Mouse (Mus musculus): ENCODE data around the gene Igsf11.

Gene Igsf11

GRCm38 (mm10) chr16:38940805-38941204 is 48.3 kb downstream of the Igsf11 start:
- no peak for DNase-seq (ENCODE audit: low read depth, low spot score)

DNA sequence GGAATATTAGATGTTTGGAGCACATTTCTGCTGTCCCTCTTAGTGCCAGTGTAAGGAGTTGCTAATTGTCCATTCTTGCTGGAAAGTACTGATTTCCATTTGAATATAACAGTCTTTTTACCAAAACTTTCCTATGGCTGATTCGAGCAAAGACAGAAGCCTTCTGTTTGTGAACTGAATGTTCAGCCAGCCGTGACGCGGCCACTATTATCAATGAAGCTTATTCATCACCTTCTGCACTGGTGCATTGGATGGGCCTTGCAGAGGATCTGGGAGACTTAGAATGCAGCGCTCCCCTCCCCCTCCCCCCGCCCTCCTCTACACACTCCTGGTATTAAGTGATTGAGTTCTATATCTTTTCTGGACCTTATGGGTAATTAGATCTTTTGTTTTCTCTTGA is 48.8 kb downstream of the Igsf11 start:
- DNase-seq (ENCODE audit: low read depth, low spot score): no peak

- DNase-seq (ENCODE audit: low read depth, low spot score): no peak
These were observed 51.5 kb downstream of the Igsf11 start for GRCm38 (mm10) chr16:38943706-38944550.

GRCm38 (mm10) chr16:38945111-38945510 is 52.6 kb downstream of the Igsf11 start:
- DNase-seq (ENCODE audit: low read depth, low spot score): no peak

- DNase-seq (ENCODE audit: low read depth, low spot score): no peak
These were observed 53.1 kb downstream of the Igsf11 start for GRCm38 (mm10) chr16:38945581-38945981.

DNA sequence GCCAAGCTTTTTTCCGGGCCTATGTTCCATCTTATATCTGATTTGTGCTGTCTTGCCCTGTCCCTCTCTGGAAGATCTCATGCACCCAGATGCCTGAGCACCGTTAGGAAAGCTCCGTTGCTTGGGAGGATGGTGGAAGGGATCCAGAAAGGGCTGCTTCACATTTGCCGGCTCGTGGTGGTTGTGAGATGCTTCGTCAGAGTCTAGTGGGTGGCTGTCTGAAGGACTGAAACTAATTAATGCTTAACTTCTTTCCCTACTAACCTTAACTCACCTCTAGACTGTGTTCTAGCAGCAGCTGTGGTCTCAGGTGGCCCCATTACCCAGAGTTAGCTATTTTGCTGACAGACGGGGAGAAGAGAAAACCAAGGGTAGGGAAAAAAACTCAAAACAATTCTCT is 54.0 kb downstream of the Igsf11 start:
- no peak for DNase-seq (ENCODE audit: low read depth, low spot score)

DNA sequence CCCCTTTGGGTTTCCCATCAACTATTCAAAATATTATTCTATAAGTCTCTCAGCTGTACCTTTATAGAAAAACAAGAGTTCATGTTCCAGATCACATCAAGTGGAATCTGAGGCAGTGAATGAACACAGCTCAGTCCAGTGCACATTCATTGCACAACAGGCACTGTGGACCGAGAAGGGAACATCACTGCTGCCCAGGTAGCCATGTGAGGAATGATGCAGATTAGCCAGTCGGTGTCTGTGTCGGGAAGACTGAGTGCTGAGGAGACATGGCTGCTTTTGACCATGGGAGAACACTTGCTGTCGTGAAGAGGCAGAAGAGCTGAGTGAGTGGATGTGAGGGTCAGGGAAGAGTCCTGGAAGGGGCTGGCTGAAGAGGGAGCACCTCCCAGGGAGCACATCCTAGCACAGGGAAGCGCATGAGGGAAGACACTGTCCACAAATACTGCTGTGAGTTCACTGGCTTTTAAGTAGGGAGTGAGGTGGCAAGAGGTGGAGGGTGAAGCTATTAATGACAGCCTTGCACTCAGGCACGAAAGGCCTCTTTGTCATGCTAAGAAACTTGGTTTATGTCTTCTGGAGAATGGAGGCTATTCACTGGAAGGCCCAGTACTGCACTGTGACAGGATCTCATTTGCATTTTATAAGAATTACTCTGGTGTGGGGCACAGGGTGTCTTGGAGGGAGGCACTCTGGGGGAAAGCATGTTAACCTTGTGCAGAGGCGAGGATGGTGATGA is 54.8 kb downstream of the Igsf11 start:
- DNase-seq (ENCODE audit: low read depth, low spot score): no peak

DNA sequence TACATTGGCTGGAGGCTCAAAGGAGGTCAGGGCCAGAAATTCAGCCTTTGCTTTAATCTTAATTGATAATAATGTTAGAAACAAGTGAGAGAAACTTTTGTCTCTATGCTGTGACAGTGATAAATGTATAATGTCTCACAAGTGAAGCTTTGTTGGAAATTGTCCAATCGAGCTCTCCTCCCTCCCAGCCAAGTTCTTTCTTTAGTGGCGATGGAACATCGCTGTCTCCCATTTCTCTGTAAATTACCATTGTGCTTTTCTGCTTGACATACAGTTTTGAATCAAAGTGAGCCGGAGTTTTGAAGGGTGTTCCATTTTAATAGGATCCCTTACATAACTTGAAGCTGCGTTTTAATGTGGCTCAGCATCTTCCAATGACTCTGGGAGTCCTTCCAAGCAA is 56.0 kb downstream of the Igsf11 start:
- no peak for DNase-seq (ENCODE audit: low read depth, low spot score)

- DNase-seq (ENCODE audit: low read depth, low spot score): no peak
These were observed 60.4 kb downstream of the Igsf11 start for GRCm38 (mm10) chr16:38952881-38953280.

DNA sequence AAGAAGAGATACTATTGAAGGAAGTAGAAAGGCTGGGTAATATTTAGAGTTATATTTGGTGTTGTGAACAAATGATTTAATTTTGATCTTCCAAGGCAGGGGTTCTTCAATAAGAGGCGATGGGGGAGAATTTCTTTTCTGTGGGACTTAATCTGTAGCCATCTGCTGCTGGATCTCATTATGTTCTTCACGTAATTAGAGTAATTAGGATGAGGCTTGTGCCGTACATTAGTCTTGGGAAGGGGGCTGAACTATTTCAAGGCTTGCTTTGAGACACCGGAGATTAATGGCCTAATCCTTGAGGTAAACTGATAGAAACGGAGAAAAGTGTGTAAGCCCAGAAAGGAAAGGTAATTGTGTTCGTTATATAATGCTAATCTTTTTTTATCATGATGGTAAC is 61.4 kb downstream of the Igsf11 start:
- no peak for DNase-seq (ENCODE audit: low read depth, low spot score)

- DNase-seq (ENCODE audit: low read depth, low spot score): no peak
These were observed 62.2 kb downstream of the Igsf11 start for GRCm38 (mm10) chr16:38954501-38955288.

DNA sequence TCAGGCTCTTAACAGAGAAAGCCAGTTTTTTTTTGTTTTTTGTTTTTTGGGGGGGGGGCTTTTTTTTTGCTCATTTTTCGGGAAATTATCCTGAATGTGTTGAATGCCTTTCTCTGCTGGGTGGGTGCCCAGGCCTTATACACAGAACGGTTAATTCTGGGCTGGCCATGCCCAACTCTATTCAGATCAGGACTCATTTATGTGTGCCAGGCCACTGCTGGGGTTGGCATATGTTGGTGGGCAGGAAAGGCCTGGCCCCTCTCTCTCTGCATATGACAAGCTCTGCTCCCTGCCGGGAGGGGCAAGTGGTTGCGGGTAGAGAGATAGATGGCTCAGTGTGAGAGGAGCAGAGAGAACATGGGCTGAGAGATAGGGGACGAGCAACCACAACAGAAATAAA is 62.8 kb downstream of the Igsf11 start:
- no peak for DNase-seq (ENCODE audit: low read depth, low spot score)

- no peak for DNase-seq (ENCODE audit: low read depth, low spot score)
These were observed 66.3 kb downstream of the Igsf11 start for GRCm38 (mm10) chr16:38958801-38959200.

DNA sequence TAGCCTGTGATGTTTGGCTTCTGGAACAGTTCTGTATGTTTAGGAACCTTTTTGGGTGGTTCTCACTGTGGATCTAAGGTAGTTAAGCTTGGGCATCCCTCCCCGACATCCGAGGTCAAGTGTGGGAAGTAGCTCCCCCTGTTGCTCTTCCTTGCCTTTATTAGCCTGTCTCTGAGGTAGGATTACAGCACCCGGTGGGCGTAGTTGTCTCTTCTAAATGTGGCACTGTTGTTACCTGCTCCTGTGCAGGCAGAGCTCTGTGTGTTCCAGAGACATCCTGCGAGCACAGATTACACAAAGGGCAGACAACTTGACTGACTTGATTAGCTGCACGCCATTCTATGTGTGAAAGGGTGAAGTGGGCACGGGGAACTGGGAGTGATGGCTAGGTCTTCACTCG is 68.1 kb downstream of the Igsf11 start:
- no peak for DNase-seq (ENCODE audit: low read depth, low spot score)

DNA sequence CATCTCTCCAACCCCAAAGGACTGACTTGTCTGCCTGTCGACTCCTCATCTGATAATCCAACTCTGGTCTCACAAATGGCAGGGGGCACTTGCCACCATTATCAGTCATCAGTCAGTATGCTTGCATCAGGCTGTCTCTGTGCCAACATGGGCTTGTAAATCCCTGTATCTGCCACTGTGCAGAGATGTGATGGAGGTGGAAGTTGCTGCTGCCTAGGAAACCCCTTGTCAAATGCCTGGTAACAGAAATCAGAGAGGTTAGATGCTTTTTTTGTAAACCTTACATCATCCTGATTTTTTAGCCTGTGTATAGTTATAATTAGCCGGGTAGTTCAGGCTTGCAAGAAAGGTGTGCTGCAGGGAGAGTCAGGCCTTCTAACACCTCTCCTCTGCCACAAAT is 69.4 kb downstream of the Igsf11 start:
- no peak for DNase-seq (ENCODE audit: low read depth, low spot score)

DNA sequence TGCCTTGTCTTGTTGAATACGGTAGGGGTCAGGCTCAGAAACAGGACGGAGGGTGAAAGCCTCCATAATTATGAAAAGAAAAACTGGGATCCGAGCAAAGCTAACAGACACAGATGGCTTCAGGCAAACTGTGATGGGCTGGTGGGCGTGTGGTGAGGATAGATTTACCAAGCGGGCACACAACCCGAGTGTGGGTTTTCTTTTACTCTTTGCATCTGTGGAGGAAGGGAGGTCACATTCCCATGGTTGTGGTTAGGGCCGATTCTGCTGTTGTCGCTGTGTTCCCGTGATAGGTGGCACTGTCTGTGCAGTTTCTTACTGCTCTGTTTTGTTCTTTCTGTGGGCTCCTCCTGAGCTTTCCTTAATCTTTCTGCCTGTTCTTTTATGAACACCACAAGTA is 70.2 kb downstream of the Igsf11 start:
- DNase-seq (ENCODE audit: low read depth, low spot score): no peak

DNA sequence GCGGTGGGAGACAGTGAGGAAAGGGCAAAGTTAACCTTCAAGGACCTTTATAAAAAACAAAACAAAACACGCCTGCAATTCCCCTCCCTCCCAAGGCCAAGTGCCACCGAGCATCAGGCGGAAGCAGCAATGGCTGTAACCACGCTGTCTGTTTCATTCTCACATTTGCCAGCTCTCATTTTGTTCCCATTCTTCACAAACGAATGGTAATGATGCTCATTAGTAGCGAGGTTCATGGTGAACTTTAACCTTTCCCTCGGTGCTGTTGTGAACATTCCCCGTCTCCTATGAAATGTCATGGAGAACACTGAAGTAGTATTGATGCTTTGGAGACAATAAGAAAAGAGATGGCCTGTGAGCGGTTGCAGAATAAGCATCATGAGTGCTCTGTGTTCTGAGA is 74.6 kb downstream of the Igsf11 start:
- no peak for DNase-seq (ENCODE audit: low read depth, low spot score)

- DNase-seq (ENCODE audit: low read depth, low spot score): no peak
These were observed 83.7 kb downstream of the Igsf11 start for GRCm38 (mm10) chr16:38976151-38976550.

DNA sequence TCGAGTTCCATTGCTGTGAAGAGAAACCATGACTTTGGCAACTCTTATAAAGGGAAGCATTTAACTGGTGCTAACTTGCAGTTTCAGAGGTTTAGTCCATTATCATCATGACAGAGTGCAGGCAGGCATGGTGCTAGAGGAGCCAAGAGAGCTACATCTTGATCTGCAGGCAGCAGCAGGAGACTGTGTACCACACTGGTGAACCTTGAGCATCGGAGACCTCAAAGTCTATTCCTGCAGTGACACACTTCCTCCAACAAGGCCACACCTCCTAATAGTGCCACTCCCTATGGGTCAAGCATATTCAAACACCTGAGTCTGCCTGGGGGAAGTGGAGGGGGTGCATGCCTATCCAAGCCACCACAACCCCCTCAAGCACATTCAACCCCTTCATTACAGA is 86.1 kb downstream of the Igsf11 start:
- DNase-seq (ENCODE audit: low read depth, low spot score): no peak

- no peak for DNase-seq (ENCODE audit: low read depth, low spot score)
These were observed 88.1 kb downstream of the Igsf11 start for GRCm38 (mm10) chr16:38980546-38980945.

GRCm38 (mm10) chr16:38982051-38982450 is 89.6 kb downstream of the Igsf11 start:
- DNase-seq (ENCODE audit: low read depth, low spot score): no peak

DNA sequence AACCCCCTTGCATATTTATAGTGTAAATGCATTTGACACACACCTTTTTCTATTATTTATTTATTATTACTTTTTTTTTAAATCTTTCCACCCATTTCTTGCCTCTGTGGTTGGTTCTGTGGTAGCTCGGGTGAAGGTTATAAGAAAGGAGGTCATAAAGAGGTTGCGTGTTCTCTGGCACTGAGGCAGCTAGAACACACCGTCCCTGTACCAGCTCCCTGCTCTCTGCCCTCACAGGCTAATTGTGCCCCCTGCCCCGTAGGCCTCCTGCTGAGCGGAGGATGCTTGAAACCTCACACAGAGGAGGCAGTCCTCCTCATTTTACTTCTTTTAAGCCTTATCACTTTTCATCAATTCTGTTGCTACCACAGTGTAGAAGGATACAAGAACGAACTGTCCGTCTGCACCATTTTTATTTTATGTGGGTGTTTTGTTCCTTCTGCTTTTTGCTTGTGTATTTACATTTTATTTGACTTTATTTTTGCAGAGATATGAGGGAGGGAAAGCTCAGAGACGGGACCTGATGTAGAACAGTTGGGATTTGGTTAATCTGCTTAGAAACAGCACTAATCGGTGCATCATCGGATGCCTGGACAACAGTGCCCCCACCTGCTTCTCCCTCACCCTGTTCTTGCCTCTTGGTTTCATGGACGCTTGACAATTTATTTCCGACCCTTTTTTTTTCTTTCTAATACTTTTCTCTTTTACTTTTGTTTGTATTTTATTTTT is 90.2 kb downstream of the Igsf11 start:
- no peak for DNase-seq (ENCODE audit: low read depth, low spot score)

Measured in skeletal muscle tissue, adult 2 months (tissue).